Mouse (Mus musculus) WW6 (cell line): ENCODE results near the gene Cdkn2c.

Source experiments
- DNase-seq: peaks from one replicate; pipeline ENCODE4 v3.0.0-alpha.2; 2013; ENCODE audit warnings: low read depth, low spot score

The Cdkn2c gene

DNA sequence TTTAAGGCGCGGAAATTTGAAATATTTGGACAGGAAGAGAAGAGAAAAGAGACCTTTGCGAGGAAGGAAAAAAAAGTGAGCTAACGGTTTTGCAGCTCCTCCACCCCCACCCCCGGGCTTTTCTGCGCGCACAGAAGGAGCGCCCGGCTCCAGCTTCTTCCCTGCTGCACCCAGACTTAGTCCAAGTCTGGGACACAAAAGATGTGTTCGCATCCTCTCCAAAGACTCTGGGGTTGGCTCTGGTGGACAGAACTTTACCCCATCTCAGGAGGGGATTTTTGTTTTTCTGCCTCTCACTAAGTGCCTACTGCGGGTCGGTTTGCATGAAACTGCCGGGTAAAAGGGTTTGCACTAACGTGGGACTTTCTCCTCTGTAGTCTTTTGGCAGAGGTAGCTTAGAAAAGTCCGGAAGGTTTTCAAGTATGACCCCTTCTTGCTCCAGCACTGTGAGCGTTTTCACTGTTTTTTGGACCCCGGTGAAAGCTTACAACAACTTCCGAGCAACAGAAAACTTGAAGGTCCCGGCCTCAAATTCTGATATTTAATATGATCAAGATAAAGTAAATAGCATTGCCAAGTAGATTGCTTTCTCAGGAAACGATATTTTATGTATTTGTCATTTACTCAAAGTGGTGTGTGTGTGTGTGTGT is 9.0 kb downstream of the Cdkn2c start:
- DNase-seq, result no peak

DNA sequence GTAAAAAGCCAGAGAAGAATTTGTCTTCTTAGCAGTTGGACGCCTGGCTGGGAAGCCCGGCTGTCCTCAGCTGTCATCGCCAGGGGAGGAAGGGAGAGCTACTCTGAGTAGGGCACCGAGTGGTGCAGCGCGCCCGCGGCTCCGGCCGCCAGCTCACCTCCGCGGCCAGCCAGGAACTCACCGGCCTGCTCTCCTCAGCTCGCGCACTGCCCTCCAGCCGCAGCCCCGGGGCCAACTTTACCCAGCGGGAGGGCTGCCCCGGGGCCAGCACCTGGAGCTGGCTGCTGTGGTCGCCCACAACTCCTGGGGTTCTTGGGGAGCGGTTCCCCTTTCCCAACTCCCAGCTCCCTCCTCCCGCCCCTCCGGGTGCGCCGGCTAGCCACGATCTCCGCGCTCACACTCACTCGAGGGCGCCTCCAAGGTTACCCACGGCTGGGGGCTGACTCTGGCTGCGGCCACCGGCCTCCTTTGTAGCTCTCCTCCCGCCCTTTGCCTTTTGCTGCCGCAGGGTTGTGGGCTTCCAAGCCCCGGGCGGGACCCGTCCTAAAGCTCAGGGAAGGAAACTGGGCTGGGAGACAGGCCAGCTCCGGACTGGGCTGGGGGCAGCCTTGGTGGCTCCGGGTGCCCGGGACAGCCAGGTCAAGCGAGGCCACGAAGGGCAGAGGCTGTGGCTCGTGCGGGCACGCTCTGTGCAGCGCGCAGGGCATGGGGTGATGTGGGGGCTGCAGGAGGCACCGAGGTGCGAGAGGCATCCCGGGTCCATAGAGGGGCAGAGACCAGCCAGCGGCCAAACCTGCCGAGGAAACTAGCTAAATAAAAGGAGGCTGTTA is 9.8 kb downstream of the Cdkn2c start:
- no peak for DNase-seq

DNA sequence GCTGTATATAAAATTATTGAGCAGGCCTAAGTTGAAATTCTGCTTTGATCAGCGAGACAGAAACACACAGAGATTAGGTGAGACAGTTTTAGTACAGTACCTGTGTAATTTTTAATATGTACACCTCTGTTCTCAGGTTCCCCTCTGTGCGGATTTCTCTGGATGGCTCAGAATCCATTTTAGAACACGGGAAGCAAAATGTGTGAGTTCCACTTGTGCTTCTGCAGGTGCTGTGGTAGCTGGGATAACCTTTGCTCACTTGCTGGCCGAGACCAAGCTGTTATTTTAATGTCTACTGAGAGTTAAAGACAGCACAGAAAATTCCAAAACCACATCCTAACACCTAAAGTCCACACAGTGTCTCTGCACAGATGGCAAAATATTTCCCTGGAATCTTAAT is 10.7 kb downstream of the Cdkn2c start:
- no peak for DNase-seq

DNA sequence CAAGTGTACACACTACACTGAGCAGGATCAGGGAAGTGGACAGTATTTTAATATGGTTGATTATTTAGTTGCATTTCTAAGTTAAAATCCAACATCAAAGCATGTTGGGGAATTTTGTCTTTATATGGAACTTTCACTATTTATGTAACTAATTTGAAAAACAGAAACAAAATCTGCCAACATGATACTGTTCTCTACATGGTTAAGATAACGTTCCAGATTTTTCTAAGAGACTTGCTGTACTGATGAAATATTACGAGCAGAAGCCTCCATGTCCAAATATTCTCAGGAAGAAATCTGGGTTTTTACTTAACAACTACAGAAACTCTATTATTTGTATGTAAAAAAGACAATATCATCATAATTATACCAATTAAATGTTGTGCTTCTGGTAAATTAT is 11.3 kb downstream of the Cdkn2c start:
- DNase-seq, result no peak

DNA sequence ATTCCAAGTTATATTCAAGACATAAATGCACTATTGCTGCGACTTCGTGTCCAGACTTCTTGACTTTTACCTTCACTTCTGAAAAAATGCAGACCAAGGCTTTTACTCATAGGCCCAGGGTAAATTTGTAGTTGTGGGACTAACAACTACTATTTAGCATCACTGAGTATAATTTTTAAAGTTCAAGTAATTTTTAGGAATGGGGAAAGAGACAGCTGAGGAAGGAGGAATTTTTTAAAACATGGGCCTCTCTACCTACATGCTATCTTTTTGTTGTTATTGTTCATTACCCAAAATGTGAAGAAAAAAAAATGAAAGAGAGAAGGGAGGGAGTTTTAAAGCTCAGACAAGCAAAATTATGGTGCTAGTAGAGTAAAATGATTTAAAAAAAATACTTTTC is 12.3 kb downstream of the Cdkn2c start:
- no peak for DNase-seq

DNA sequence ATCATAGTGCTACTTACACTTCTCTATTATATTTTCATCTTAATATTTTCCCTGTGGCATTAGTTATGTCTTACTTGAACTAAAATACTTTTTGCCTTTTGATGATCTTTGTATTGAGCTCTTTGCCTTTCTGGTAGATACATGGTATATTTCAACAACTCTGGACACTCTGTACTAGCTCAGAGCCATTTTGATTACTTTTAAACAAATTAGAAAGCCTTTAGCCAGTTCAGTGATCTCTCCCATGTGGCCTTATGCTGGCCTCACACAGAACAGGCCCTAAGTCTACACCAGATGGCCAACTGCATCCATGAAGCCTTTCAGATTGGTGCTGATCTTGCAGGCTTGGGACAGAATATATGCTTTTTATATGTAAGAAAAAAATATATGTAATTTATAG is 13.7 kb downstream of the Cdkn2c start:
- no peak for DNase-seq

DNA sequence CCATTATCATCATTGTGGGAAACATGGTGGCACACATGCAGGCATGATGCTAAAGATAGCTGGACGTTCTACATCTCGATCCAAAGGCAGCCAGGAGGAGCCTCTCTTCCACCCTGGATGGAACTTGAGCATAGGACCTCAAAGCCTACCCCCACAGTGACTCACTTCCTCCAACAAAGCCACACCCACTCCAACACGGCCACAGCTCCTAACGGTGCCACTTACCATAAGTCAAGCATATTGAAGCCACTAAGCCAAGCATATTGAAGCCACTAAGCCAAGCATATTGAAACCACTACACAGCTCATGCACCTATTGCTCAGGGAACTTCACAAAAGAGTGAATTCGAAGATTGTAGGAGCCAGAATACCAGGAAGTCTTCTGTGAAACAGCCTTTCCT is 17.7 kb downstream of the Cdkn2c start:
- no peak for DNase-seq

DNA sequence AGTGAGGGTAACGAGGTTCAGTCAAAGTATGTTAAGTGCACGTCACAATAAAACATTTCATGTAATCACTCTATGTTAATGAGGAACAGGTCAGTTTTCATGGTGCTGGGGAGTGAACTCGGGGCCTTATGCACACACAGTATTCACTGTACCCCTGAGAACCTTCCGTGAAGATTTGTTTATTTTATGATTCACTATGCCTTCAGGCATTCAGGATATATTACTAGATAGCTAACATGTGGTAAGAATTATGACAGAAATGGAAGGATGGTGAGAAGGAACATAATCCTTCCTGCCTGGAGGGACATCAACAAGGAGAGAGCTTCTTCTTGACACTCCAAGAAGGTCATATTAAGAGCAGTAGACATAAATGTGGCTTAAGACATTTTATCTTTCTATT is 19.7 kb downstream of the Cdkn2c start:
- DNase-seq, result no peak

DNA sequence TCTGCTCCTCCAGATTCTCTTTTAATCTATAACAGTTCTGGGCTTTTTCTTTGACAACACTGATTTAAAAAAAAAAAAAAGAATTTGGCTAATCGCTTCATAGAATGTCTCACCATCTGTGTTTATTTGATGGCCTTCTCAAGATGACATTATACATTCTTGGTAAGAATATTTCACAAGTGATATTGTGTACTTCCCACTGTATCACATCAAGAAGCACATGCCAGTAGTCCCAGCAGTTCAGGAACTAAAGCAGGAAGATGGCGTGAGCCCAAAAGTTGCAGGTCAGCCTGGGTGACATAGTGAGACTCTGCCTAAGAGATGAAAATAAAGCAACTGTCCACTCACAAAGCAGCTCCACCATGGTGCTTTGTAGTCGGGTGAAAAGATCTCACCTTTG is 25.5 kb downstream of the Cdkn2c start:
- no peak for DNase-seq

DNA sequence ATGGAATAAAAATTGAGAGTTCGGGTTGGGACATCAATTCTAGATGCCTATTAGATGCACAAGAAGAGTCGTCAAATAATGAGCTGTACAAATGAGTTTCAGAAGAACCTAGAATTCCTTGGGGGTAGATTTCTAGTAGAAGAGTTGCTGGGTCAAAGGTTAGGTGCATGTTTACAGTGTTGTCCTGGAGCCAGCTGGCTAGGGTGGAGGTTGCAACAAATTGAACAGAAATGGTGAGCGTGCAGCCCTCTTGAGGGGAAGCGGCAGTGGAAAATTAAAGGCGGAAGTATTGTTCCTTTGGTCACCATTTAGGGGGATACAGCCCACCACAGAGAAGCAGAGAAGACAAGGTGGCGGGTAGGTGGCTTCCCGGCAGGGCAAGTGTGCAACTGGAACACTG is 26.8 kb downstream of the Cdkn2c start:
- DNase-seq, result no peak

DNA sequence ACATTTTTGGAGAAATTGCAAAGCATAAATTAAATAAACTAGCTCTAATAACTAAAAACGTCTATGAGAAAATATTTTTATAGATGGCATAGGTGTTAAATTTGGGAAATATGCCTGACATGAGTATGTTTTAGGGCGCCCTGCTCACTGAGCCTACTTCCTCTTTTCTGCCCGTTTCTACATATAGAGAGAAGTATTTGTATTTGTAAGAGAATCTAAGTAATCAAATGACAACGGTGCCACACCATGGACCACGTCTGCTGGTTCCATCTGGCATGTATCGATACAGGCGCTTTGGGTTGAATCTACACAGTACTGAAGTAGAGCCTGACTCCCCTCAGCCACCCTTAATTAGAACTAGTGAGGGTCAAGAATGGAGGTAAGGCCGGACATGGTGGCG is 27.6 kb downstream of the Cdkn2c start:
- no peak for DNase-seq

DNA sequence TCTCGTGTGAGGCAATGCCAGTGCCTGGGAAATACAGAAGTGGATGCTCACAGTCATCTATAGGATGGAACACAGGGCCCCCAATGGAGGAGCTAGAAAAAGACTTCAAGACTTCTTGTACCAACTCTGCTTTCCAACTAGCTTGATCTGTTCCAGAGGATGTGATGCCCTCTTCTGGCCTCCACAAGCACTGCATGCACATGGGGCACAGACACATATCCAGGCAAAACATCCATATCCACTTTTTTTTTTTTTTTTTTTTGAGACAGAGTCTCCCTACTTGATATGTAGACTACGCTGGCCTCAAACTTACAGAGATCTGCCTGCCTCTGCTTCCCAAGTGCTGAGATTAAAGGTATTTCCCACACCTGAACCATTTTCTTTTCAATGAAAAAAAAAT is 32.0 kb downstream of the Cdkn2c start:
- DNase-seq, result no peak

DNA sequence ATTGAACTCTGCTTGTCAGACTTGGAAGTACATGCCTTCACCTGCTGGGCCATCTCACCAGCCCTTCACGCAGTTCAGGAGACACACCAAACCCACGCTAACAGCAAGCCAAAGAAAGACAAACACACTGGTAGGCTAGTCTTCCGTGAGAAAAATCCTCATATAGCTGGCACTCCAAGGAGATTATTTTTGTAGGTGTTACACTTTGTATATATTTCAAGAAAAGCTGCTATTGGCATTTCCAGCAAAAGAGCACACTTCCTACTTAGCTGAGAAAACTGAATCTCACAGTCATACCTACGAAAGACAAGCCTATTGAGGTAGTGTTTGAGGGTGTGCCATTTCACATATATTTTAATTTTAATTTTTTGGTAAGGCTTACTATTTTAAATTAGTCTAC is 36.0 kb downstream of the Cdkn2c start:
- DNase-seq, result no peak

DNA sequence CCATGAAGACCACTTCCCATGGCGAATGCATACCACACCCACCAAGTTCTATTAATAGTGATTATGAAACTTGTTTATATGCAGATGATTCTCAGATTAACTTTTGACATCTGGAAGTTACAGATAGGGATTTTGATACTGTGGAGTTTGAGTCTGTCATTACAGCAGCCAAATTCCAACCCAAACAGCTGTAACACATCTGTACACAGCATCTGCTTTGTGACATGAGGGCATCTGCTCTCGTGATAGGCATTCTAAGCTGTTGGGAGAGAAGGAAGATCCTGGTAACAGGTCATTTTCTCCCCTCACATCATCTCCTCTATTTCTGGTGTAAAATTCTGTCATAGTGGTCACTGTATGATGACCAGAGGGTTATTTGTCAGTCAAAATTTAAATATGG is 36.8 kb downstream of the Cdkn2c start:
- no peak for DNase-seq

DNA sequence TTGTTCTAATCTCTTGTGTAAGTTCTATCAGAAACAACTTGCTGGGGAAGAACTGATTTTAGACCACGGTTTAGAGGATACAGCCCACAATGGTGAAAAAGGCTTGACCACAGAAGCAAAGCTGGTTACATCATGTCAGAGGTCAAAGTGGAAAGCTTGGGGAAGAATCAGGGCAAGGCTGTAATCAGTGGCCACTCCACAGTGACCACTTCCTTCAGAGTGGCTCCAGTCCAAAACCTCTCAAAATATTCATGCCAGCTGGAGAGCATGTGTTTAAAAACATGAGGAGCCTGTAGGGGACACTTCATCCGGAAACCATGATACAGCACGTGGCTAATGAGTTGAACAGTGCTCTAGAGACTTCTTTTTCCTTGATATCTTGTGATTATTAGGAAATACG is 54.4 kb downstream of the Cdkn2c start:
- no peak for DNase-seq
